Mouse (Mus musculus): Measurements from ENCODE around the gene Pctp.

DNA sequence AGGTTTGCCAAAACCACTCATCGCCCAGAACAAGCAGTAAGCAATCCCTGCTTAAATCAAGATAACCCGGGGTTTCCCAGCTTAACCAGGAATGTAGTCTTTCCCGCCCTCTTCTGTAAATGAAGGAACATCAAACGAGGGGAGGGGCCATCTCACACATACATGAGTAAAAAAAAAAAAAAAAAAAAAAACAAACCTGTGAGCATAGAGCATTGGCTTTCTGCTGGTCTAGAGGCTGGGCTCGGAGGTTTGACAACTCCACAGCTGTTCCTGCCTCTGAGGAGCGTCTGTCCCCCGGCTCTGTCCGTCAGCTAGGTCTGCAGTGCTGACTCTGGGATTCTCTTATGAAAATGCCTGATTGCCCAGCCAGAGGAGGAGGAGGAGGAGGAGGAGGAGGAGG is 30.1 kb upstream of the Pctp start:
- TF ChIP-seq CTCF (IDR thresholded peaks at IDR 0.05; ENCODE audit: low read depth, low read length), result no peak
- no peak for TF ChIP-seq POLR2A (IDR thresholded peaks at IDR 0.05; ENCODE audit: insufficient read depth, low read length)
- no peak for TF ChIP-seq EP300 (IDR thresholded peaks at IDR 0.05; ENCODE audit: insufficient read depth, low read depth, low read length)
